Mouse (Mus musculus) cerebellum, adult 2 months (tissue): ENCODE measurements around the gene Fxn.

Source experiments
- CTCF ChIP-seq: fragments of 200-500 bp; IDR thresholded peaks from 2 replicates; pipeline ENCODE4 v1.5.1; 2011; ENCODE audit warnings: low read depth, mild to moderate bottlenecking, control low read depth, low read length, moderate library complexity, borderline replicate concordance; ENCODE audit not compliant: insufficient read depth
- POLR2A ChIP-seq: fragments of 200-500 bp; IDR thresholded peaks from 2 replicates; pipeline ENCODE4 v1.6.1; 2011; ENCODE audit warnings: low read length, control low read depth, borderline replicate concordance; ENCODE audit not compliant: insufficient read depth

DNA sequence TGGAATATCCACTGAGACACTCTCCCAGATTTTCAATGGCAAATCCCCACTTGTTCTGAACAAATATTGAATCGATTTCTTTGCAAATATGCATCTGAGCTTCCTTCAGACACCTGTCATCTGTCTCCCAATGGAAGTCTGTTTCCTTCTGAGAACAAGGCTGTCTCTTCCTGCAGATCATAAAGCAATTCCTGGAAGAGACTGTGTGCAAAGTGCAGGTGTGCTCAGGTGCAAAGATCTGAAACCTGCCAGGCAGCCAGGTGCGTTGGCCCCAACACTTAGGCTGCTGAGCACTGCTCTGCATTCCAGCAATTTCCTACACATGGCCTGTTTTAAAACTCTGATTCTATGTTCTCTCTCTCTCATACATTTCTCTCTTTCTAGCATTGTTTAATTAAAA is 37.3 kb upstream of the Fxn start:
- TF ChIP-seq CTCF: no peak
- no peak for TF ChIP-seq POLR2A
